Mouse (Mus musculus): ENCODE results near the gene Tspan11.

DNA sequence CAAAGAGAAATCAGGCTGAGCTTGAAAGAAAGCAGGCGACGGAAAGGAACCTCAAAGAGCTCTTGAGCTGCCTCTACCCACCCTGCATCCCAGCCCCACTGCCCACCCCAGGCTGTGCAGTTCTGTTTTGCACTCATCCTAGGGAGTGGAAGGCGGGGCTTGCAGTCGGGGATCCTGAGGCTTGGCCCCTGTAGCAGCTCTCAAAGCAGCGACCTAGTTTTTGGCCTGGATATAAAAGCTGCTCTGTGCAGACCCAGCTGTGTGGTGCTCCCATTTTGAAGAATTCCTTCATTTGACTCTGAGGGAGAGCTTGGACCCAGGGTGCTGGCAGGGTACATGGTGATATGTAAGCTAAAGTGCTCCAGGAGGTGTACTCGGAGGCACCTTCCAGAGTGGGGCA, 37.4 kb downstream of the Tspan11 start:
- no peak for TF ChIP-seq CTCF (IDR thresholded peaks at IDR 0.05)
- no peak for TF ChIP-seq EP300 (IDR thresholded peaks at IDR 0.05)

Data from lung, postnatal 0 days (tissue).